In the genomic region with DNA sequence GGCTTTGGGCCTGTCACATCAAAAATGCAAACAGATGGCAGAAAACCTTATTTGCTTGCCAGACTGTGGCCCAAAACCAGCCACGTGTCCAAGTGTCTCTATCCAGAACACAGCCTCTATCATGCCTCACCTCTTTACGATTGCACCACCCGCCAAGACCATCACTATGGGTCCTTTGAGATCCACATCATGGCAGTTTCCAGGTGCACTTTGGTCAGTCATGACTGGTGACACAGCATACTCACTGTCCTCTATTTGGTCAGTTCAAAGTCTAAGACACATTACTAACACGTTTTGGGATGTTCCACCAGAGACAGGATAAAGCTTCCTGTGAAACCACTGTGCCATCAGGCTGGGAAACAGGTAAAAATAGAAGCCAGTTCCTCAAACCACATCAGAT, we compare ENCODE assay signal across 23 mouse cellular contexts. TPM values are rescaled to one million over a fixed set of nuclear protein-coding genes. Genes with fewer than 3 reads are reported as not detected.
A peak's percentile ranks its signal among the peaks of the same experiment; 100 is the strongest.
DNase-seq lines count a peak whose midpoint lies in the region; ATAC-seq lines count a peak whose summit lies in the region.
"Had no signal": no experiment of that assay in that cellular context is flagged by ENCODE, and none has a peak within 500 bp of the region (broad histone marks: within the 10 kb centered on the region; RNA-seq: fewer than 3 reads in every experiment).

No protein-coding gene starts in this region.

- H3K9me3 ChIP-seq in liver, embryonic 16.5 days (replicated peaks; ENCODE audit: control insufficient read depth, low read length): no peaks in the 10 kb centered on the region
- H3K9me3 ChIP-seq in liver, embryonic 11.5 days (ENCODE audit: control insufficient read depth, low read length): no peaks in the 10 kb centered on the region
- H3K9me3 ChIP-seq: embryonic facial prominence, embryonic 10.5 days; embryonic facial prominence, embryonic 13.5 days; forebrain, embryonic 12.5 days; forebrain, embryonic 15.5 days; hindbrain, embryonic 10.5 days; hindbrain, embryonic 13.5 days had no signal

- no peaks in the 10 kb centered on the region for H3K27me3 ChIP-seq in liver, embryonic 16.5 days (ENCODE audit: control insufficient read depth, insufficient read depth, low read depth, low read length)
- H3K27me3 ChIP-seq in liver, embryonic 11.5 days (replicated peaks; ENCODE audit: control insufficient read depth, insufficient read depth, low read length): no peaks in the 10 kb centered on the region
- H3K27me3 ChIP-seq: embryonic facial prominence, embryonic 13.5 days; forebrain, embryonic 12.5 days; forebrain, embryonic 15.5 days; hindbrain, embryonic 13.5 days had no signal

- no peak overlapping the region for H3K4me2 ChIP-seq in liver, embryonic 16.5 days (ENCODE audit: low read depth, low read length)
- no peak overlapping the region for H3K4me2 ChIP-seq in liver, embryonic 11.5 days
- H3K4me2 ChIP-seq: embryonic facial prominence, embryonic 13.5 days; forebrain, embryonic 12.5 days; forebrain, embryonic 15.5 days; heart, embryonic 11.5 days; hindbrain, embryonic 13.5 days had no signal

- no peaks in the 10 kb centered on the region for H3K36me3 ChIP-seq in liver, embryonic 16.5 days (ENCODE audit: control insufficient read depth, insufficient read depth)
- no peaks in the 10 kb centered on the region; the same call in 1 of the 2 replicates for H3K36me3 ChIP-seq in liver, embryonic 11.5 days (ENCODE audit: control insufficient read depth, insufficient read depth, low read length)
- H3K36me3 ChIP-seq: forebrain, embryonic 15.5 days had no signal

- H3K9ac ChIP-seq in liver, embryonic 16.5 days (ENCODE audit: low read depth, low read length): no peak overlapping the region
- H3K9ac ChIP-seq in liver, embryonic 11.5 days (ENCODE audit: low read depth, low read length): no peak overlapping the region
- H3K9ac ChIP-seq: embryonic facial prominence, embryonic 13.5 days; forebrain, embryonic 12.5 days; forebrain, embryonic 15.5 days; hindbrain, embryonic 13.5 days had no signal

- H3K27ac ChIP-seq in liver, embryonic 16.5 days (ENCODE audit: low read length): no peak overlapping the region; the same call in 1 of the 2 replicates
- no peak overlapping the region for H3K27ac ChIP-seq in liver, embryonic 11.5 days (ENCODE audit: low read depth, low read length)
- H3K27ac ChIP-seq: embryonic facial prominence, embryonic 10.5 days; embryonic facial prominence, embryonic 13.5 days; forebrain, embryonic 12.5 days; forebrain, embryonic 15.5 days; hindbrain, embryonic 10.5 days; hindbrain, embryonic 13.5 days had no signal

- 60% methylated on average over 4 of the region's 4 CpGs for WGBS in liver, embryonic 16.5 days (ENCODE audit: insufficient replicate concordance)
- WGBS in liver, embryonic 11.5 days: 78% methylated on average over 4 of the region's 4 CpGs

- ATAC-seq in liver, embryonic 16.5 days (ENCODE audit: low read depth): peak; percentile 60
- ATAC-seq in liver, embryonic 11.5 days (replicated peaks; ENCODE audit: low FRiP score): no peak
- ATAC-seq: CD4-positive, CD25-positive, alpha-beta regulatory T cell, adult 4 months; forebrain, embryonic 15.5 days; hindbrain, embryonic 16.5 days had no signal

- no peak overlapping the region for H3K4me3 ChIP-seq in liver, embryonic 16.5 days (ENCODE audit: low read depth, low read length)
- H3K4me3 ChIP-seq in liver, embryonic 11.5 days (ENCODE audit: low read depth, low read length): no peak overlapping the region
- H3K4me3 ChIP-seq: embryonic facial prominence, embryonic 10.5 days; embryonic facial prominence, embryonic 13.5 days; erythroblast, embryonic 14.5 days; forebrain, embryonic 12.5 days; forebrain, embryonic 15.5 days; hindbrain, embryonic 10.5 days; hindbrain, embryonic 13.5 days had no signal

- H3K4me1 ChIP-seq in liver, embryonic 16.5 days (ENCODE audit: control insufficient read depth, low read depth, low read length): no peaks in the 10 kb centered on the region; the same call in none of the 2 replicates
- no peaks in the 10 kb centered on the region for H3K4me1 ChIP-seq in liver, embryonic 11.5 days (replicated peaks; ENCODE audit: control insufficient read depth, insufficient read depth, low read length)
- H3K4me1 ChIP-seq: embryonic facial prominence, embryonic 13.5 days; forebrain, embryonic 15.5 days; hindbrain, embryonic 13.5 days had no signal

- peak; percentile 66 for DNase-seq in heart, adult 11 months
- no peak for DNase-seq in heart, postnatal 4 days
- DNase-seq in kidney, adult 9 months: peak; percentile 24
- no peak for DNase-seq in kidney, adult 11 months
- no peak for DNase-seq in liver, embryonic 11.5 days (ENCODE audit: low spot score)
- DNase-seq: adrenal gland, adult 2 months; adrenal gland, postnatal 14 days; cerebellum, adult 11 months; cerebellum, postnatal 14 days; embryo, embryonic 11 days; gastrocnemius, postnatal 10 days; gastrocnemius, postnatal 36 days had no signal

RNA-seq across cellular contexts. Expression of a gene that starts 22.0 kb away (rescaled TPM):
- total RNA-seq in heart, postnatal 4 days (2021): 10 to 100 TPM; 63.7 to 64.7 TPM
- 8.4 and 10.3 TPM in 2 replicates for polyA plus RNA-seq in liver, embryonic 16.5 days (2015; fragmentation: Nextera tagmentation; extraction: Ambion mirVana)
- polyA plus RNA-seq in liver, embryonic 11.5 days (2014; fragmentation: Nextera tagmentation; extraction: Ambion mirVana): 15.0 and 15.2 TPM in 2 replicates

RNA-seq across cellular contexts. Expression of a gene that starts 30.6 kb away (rescaled TPM):
- total RNA-seq in heart, postnatal 4 days (2021): 10 to 100 TPM; 46.8 to 50.8 TPM
- 18.1 and 18.6 TPM in 2 replicates for polyA plus RNA-seq in liver, embryonic 16.5 days (2015; fragmentation: Nextera tagmentation; extraction: Ambion mirVana)
- 21.2 and 25.1 TPM in 2 replicates for polyA plus RNA-seq in liver, embryonic 11.5 days (2014; fragmentation: Nextera tagmentation; extraction: Ambion mirVana)

RNA-seq across cellular contexts. Expression of a gene that starts 54.4 kb away (rescaled TPM):
- total RNA-seq in heart, postnatal 4 days (2021): 1 to 10 TPM; 3.2 to 3.3 TPM
- 8.7 and 9.0 TPM in 2 replicates for polyA plus RNA-seq in liver, embryonic 16.5 days (2015; fragmentation: Nextera tagmentation; extraction: Ambion mirVana)
- 4.2 and 5.8 TPM in 2 replicates for polyA plus RNA-seq in liver, embryonic 11.5 days (2014; fragmentation: Nextera tagmentation; extraction: Ambion mirVana)

Comparison
In these comparisons a context has a peak if more than half of its experiments do, and no peak if none do; other contexts are left out.
1. DNase-seq: peak in heart, adult 11 months (single experiment) and kidney, adult 9 months (single experiment); none in heart, postnatal 4 days (single experiment), kidney, adult 11 months (single experiment) and liver, embryonic 11.5 days (single experiment).